Mouse (Mus musculus) kidney, adult 2 months (tissue): ENCODE data around the gene Cav1.

ENCODE experiments used
- CTCF ChIP-seq: fragments of 200-500 bp; conservative IDR thresholded peaks from 2 replicates; pipeline ENCODE4 v1.5.1; 2011; ENCODE audit warnings: low read depth, mild to moderate bottlenecking, control low read depth, low read length, moderate library complexity, mixed read lengths; ENCODE audit not compliant: insufficient read depth, insufficient read length
- POLR2A ChIP-seq: fragments of 200-500 bp; IDR thresholded peaks from one replicate; pipeline ENCODE4 v1.6.1; 2011; ENCODE audit warnings: low read depth, low read length, control low read depth

DNA sequence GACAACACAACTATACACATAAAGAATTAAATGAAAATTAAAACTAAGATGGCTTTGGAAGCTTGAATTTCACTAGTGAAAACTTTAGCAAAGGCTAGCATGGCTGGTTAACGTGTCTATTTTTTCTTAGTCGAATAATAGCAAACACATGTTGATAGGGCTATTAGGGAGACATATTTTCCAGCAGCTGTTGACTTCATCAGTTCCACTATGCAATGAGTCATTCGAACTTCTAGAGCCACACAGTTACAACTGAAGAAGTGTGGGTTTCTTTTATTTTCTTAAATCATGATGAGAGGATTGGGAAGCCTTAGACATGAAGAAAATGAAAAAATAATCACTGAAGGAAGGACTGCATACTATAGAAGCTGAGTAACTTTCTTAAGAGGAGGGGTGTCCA, 41.9 kb downstream of the Cav1 start:
- TF ChIP-seq CTCF (no peak), POLR2A (no peak)
